Mouse (Mus musculus) hindbrain, embryonic 14.5 days (tissue): ENCODE measurements around the gene Lpcat4. TPM values are rescaled to one million over a fixed set of nuclear protein-coding genes. Genes with fewer than 3 reads are reported as not detected.
A peak's percentile ranks its signal among the peaks of the same experiment; 100 is the strongest.

Experiments used
- ATAC-seq: fragments of 200-750 bp; cut with Nextera tagmentation; 2 replicates; pipeline ENCODE4 v1.8.0; 2017; ENCODE audit warnings: moderate number of reproducible peaks, mild to moderate bottlenecking, moderate TSS enrichment, moderate library complexity; ENCODE audit not compliant: low FRiP score
- DNase-seq: peaks from one replicate; pipeline ENCODE4 v3.0.0-alpha.2; 2015; ENCODE audit warnings: low spot score
- H3K27ac ChIP-seq: fragments of 300-500 bp; sonication (generic); 2 replicates; pipeline ENCODE4 v1.5.1; 2014; ENCODE audit warnings: mild to moderate bottlenecking, moderate library complexity
- H3K27me3 ChIP-seq: fragments of 300-500 bp; sonication (generic); 2 replicates; pipeline ENCODE4 v1.6.1; 2014; ENCODE audit warnings: mild to moderate bottlenecking, low read length, mixed read lengths; ENCODE audit not compliant: control insufficient read depth, insufficient read depth
- H3K36me3 ChIP-seq: fragments of 300-500 bp; sonication (generic); replicated peaks from 2 replicates; pipeline ENCODE4 v1.6.1; 2014; ENCODE audit not compliant: control insufficient read depth, insufficient read depth
- H3K4me1 ChIP-seq: fragments of 300-500 bp; sonication (generic); replicated peaks from 2 replicates; pipeline ENCODE4 v1.6.1; 2014; ENCODE audit warnings: antibody characterized with exemption, low read length, mixed read lengths; ENCODE audit not compliant: control insufficient read depth, insufficient read depth
- H3K4me2 ChIP-seq: fragments of 300-500 bp; sonication (generic); replicated peaks from 2 replicates; pipeline ENCODE4 v1.6.1; 2014; ENCODE audit warnings: mild to moderate bottlenecking, moderate library complexity
- H3K4me3 ChIP-seq: fragments of 300-500 bp; sonication (generic); replicated peaks from 2 replicates; pipeline ENCODE4 v1.5.1; 2014; ENCODE audit warnings: mild to moderate bottlenecking, low read length
- H3K9ac ChIP-seq: fragments of 300-500 bp; sonication (generic); 2 replicates; pipeline ENCODE4 v1.6.1; 2014
- H3K9me3 ChIP-seq: fragments of 300-500 bp; sonication (generic); 2 replicates; pipeline ENCODE4 v1.6.1; 2016; ENCODE audit warnings: low read length; ENCODE audit not compliant: control insufficient read depth
- WGBS: fragments of 180-500 bp; shearing (Covaris S2); extraction: QIAGEN DNeasy Blood & Tissue Kit; methylation state at CpG from one replicate; pipeline ENCODE4 v1.1.7; 2014; 5-methylcytosine and 5-hydroxymethylcytosine counted together
- polyA plus RNA-seq: library from polyadenylated mRNA; unstranded; fragments of >200 nt; fragmentation: Nextera tagmentation; extraction: Ambion mirVana; gene quantifications from 2 replicates; pipeline ENCODE4 v1.2.1, GENCODE M21; 2014

The Lpcat4 gene
- polyA plus RNA-seq, 1 experiment from 2014 or later = 23.1 TPM

DNA sequence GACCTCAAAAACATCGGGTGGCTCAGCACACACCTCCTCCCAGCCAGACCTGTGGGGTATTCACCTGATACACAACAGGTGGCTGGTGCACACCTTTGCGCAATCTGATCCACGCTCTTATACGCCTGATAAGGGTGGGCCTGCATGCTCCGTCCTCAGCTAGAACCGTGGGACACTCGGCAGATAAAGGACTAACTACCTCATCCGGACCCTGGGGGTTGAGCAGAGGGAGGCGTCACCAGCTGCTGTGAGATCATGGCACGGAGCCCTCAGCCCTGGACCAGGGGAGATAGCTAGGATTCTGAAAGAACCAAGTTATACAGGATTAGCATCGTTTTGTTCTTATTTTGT, 26.9 kb downstream of the Lpcat4 start, which contains the start of gene Gm21985:
Gene Gm21985, plus strand, starts transcription at position 73 of the 351 bp plus-strand sequence.
- no peaks in the 10 kb centered on the region for H3K27me3 ChIP-seq
- H3K9me3 ChIP-seq = no peaks in the 10 kb centered on the region
- H3K4me3 ChIP-seq = peak within 1 kb of the TSS; percentile 78
- ATAC-seq (peak; percentile 24; the same call in 1 of the 2 replicates), DNase-seq (peak; percentile 32)
- H3K9ac ChIP-seq = peak within 1 kb of the TSS; percentile 87
- 2% methylated on average over 11 of the region's 11 CpGs for WGBS
- H3K36me3 ChIP-seq = no peaks in the 10 kb centered on the region
- peak within 1 kb of the TSS; percentile 94 for H3K27ac ChIP-seq
- peaks cover 58% of the 10 kb centered on the region for H3K4me1 ChIP-seq
- peak within 1 kb of the TSS; percentile 95 for H3K4me2 ChIP-seq

- WGBS = 36% methylated on average over 10 of the region's 10 CpGs
- ATAC-seq = no peak
- H3K36me3 ChIP-seq = no peaks in the 10 kb centered on the region
These were observed 27.5 kb downstream of the Lpcat4 start for GRCm38 (mm10) chr2:112266780-112267179.

GRCm38 (mm10) chr2:112267547-112268269, 28.4 kb downstream of the Lpcat4 start:
- H3K27ac ChIP-seq = no peak overlapping the region
- H3K9ac ChIP-seq = peak overlapping the region; percentile 87; the same call in 1 of the 2 replicates
- H3K4me2 ChIP-seq = peak overlapping the region; percentile 95
- H3K36me3 ChIP-seq = no peaks in the 10 kb centered on the region
- H3K4me1 ChIP-seq = peaks cover 58% of the 10 kb centered on the region
- 80% methylated on average over 8 of the region's 8 CpGs for WGBS
- H3K9me3 ChIP-seq = no peaks in the 10 kb centered on the region
- ATAC-seq (no peak), DNase-seq (no peak)
- H3K4me3 ChIP-seq = peak overlapping the region; percentile 78
- no peaks in the 10 kb centered on the region for H3K27me3 ChIP-seq

More at GRCm38 (mm10) chr2:112266780-112267179, 27.5 kb downstream of the Lpcat4 start:
- Histone ChIP-seq H3K9me3 (no peaks in the 10 kb centered on the region), H3K4me2 (peak overlapping the region; percentile 95), H3K27me3 (no peaks in the 10 kb centered on the region), H3K27ac (peak overlapping the region; percentile 94; the same call in 1 of the 2 replicates), H3K4me1 (peaks cover 62% of the 10 kb centered on the region), H3K9ac (peak overlapping the region; percentile 87), H3K4me3 (peak overlapping the region; percentile 78)
- no peak for DNase-seq

- Histone ChIP-seq H3K36me3 (no peaks in the 10 kb centered on the region), H3K27ac (no peak overlapping the region), H3K9me3 (no peaks in the 10 kb centered on the region), H3K4me2 (peak overlapping the region; percentile 25), H3K9ac (no peak overlapping the region), H3K4me3 (no peak overlapping the region), H3K27me3 (no peaks in the 10 kb centered on the region), H3K4me1 (peaks cover 47% of the 10 kb centered on the region)
- ATAC-seq (no peak), DNase-seq (no peak)
- 92% methylated on average over 2 of the region's 2 CpGs for WGBS
These were observed 30.7 kb downstream of the Lpcat4 start for GRCm38 (mm10) chr2:112270011-112270410.

GRCm38 (mm10) chr2:112272909-112273308, 33.6 kb downstream of the Lpcat4 start:
- 100% methylated on average over 2 of the region's 2 CpGs for WGBS

GRCm38 (mm10) chr2:112273474-112273873, 34.2 kb downstream of the Lpcat4 start:
- no peak overlapping the region for H3K4me3 ChIP-seq
- no peaks in the 10 kb centered on the region for H3K27me3 ChIP-seq
- no peaks in the 10 kb centered on the region for H3K36me3 ChIP-seq
- H3K9ac ChIP-seq = no peak overlapping the region
- H3K27ac ChIP-seq = no peak overlapping the region
- no peaks in the 10 kb centered on the region for H3K9me3 ChIP-seq
- peaks cover 22% of the 10 kb centered on the region for H3K4me1 ChIP-seq
- no peak for ATAC-seq
- H3K4me2 ChIP-seq = no peak overlapping the region
- 90% methylated on average over 6 of the region's 6 CpGs for WGBS
- DNase-seq = no peak

More at GRCm38 (mm10) chr2:112272909-112273308, 33.6 kb downstream of the Lpcat4 start:
- Histone ChIP-seq H3K4me2 (no peak overlapping the region), H3K27ac (no peak overlapping the region), H3K9ac (no peak overlapping the region), H3K9me3 (no peaks in the 10 kb centered on the region), H3K4me3 (no peak overlapping the region), H3K36me3 (no peaks in the 10 kb centered on the region), H3K27me3 (no peaks in the 10 kb centered on the region), H3K4me1 (peaks cover 26% of the 10 kb centered on the region)
- ATAC-seq (no peak), DNase-seq (no peak)

- H3K4me3 ChIP-seq = no peak overlapping the region
- 94% methylated on average over 3 of the region's 3 CpGs for WGBS
- H3K9ac ChIP-seq = no peak overlapping the region
- H3K9me3 ChIP-seq = no peaks in the 10 kb centered on the region
- no peak overlapping the region for H3K27ac ChIP-seq
- no peak for ATAC-seq
- no peaks in the 10 kb centered on the region for H3K4me1 ChIP-seq
- no peaks in the 10 kb centered on the region for H3K36me3 ChIP-seq
- H3K27me3 ChIP-seq = no peaks in the 10 kb centered on the region
- DNase-seq = no peak
- H3K4me2 ChIP-seq = no peak overlapping the region
These were observed 37.6 kb downstream of the Lpcat4 start for GRCm38 (mm10) chr2:112276870-112277269.

DNA sequence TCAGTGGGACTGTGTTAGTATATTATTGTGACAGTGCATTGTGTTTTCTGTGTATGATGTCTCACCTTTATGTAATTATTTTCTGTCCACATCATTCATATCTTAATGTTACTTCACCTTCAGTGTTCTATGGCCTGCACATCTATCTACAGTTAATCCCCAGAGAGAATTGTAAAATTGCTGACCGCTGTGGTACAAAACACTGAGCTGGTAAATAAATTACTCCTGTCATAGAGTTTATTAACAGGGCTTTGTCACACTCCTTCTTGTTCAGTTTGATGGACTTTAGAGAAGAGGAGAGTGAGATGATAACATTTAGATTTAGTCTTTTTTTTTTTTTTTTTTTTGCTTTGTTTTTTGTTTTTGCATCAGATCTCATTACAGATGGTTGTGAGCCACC, 43.6 kb downstream of the Lpcat4 start:
- H3K9me3 ChIP-seq = no peaks in the 10 kb centered on the region
- 82% methylated on average over 1 of the region's 1 CpGs for WGBS
- DNase-seq = no peak
- H3K4me1 ChIP-seq = peaks cover 10% of the 10 kb centered on the region
- no peak overlapping the region for H3K27ac ChIP-seq
- H3K4me3 ChIP-seq = no peak overlapping the region
- H3K4me2 ChIP-seq = no peak overlapping the region
- H3K36me3 ChIP-seq = no peaks in the 10 kb centered on the region
- H3K9ac ChIP-seq = no peak overlapping the region
- no peak for ATAC-seq
- no peaks in the 10 kb centered on the region for H3K27me3 ChIP-seq

GRCm38 (mm10) chr2:112284363-112285030, 45.2 kb downstream of the Lpcat4 start:
- Histone ChIP-seq H3K27me3 (no peaks in the 10 kb centered on the region), H3K36me3 (no peaks in the 10 kb centered on the region), H3K27ac (no peak overlapping the region), H3K4me1 (peaks cover 10% of the 10 kb centered on the region), H3K4me2 (peak overlapping the region; percentile 81), H3K9ac (peak overlapping the region; percentile 65), H3K4me3 (peak overlapping the region; percentile 35), H3K9me3 (no peaks in the 10 kb centered on the region)
- WGBS = 2% methylated on average over 21 of the region's 21 CpGs
- ATAC-seq (peak; percentile 87), DNase-seq (peak; percentile 68)
